Mouse (Mus musculus) liver (tissue): ENCODE data around the gene Rpl7a.

ENCODE experiments used
- DNase-seq: peaks from one replicate; pipeline ENCODE4 v3.0.0-alpha.2; 2020; ENCODE audit warnings: mixed read lengths

Gene Rpl7a

GRCm38 (mm10) chr2:26914148-26914941 is 3.8 kb downstream of the Rpl7a start:
- no peak for DNase-seq

GRCm38 (mm10) chr2:26915927-26916728 is 5.6 kb downstream of the Rpl7a start, which contains the start of the genes Surf2 and Surf1:
TSS of gene Surf2 (plus strand) at chr2:26916367.
TSS of gene Surf1 (minus strand) at chr2:26916530.
- peak; percentile 78 for DNase-seq

DNA sequence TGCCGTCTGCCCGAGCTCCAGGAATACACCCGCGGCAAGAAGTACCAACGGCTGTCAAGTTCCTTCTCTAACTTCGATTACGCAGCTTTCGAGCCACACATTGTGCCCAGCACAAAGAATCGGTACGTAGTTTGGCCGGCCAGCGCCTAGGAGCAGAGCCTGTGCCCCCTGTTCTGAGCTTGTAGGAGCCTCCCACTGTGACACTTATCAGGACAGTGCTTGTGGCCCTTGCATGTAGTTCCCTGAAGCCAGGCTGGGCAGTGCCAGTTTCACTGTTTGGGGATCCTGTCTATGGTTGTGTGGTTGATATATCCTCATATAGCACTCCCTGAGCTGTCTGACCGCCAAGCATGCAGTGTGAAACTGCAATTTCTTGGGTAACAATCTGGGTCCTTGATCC is 6.2 kb downstream of the Rpl7a start:
- no peak for DNase-seq

GRCm38 (mm10) chr2:26919684-26920083 is 9.1 kb downstream of the Rpl7a start:
- no peak for DNase-seq

DNA sequence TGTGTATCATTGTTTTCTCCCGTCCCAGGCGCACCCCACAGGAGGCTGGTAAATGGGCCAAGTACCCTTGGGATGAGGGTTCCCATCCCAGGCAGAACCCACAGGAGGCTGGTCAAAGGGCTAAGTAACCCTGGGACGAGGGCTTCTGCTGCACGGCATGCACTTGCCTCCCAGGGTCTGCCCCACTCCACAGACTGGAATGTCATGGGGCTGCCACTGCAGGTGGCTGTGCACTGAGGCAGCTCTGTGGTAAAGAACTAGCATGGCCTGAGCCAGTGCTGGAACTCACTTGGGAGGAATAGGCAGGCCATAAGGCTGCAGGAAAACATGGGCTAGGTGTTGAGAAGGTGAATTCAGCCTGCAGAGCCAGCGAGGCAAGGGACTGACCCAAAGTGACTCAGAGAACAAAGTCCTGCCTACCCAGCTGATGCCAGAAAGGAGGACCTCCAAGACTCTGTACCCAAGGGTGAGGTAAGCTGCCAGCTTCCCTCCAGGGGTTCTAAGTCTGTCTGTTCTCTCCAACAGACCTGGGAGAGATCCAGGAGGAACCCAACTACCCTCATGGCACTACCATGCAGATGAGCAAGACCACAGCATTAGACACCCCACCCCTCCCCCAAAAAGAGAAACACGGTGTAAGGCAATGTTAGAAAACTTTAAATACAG is 9.8 kb downstream of the Rpl7a start:
- DNase-seq, result no peak

GRCm38 (mm10) chr2:26921784-26922183 is 11.2 kb downstream of the Rpl7a start:
- no peak for DNase-seq

- no peak for DNase-seq
These were observed 17.3 kb downstream of the Rpl7a start for GRCm38 (mm10) chr2:26927745-26928476.

DNA sequence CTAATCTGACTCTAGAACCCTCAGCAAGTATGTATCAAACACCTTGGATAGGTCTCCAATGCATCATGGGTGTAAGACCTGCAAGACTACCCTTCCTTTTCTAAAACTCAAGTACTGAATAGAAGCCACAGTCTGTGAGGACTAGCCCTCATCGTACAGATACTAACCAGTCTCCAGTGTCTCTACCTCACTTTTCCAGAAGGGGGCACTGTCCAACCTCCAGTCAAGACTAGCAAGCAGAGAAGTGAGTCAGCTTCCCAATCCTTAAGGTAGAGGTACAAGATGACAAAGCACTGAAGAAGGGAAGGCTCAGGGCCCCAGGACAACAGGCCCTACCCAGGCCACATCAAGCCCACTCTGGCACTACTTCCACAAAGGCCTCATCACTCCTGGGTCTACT is 19.8 kb downstream of the Rpl7a start:
- DNase-seq, result peak; percentile 78

DNA sequence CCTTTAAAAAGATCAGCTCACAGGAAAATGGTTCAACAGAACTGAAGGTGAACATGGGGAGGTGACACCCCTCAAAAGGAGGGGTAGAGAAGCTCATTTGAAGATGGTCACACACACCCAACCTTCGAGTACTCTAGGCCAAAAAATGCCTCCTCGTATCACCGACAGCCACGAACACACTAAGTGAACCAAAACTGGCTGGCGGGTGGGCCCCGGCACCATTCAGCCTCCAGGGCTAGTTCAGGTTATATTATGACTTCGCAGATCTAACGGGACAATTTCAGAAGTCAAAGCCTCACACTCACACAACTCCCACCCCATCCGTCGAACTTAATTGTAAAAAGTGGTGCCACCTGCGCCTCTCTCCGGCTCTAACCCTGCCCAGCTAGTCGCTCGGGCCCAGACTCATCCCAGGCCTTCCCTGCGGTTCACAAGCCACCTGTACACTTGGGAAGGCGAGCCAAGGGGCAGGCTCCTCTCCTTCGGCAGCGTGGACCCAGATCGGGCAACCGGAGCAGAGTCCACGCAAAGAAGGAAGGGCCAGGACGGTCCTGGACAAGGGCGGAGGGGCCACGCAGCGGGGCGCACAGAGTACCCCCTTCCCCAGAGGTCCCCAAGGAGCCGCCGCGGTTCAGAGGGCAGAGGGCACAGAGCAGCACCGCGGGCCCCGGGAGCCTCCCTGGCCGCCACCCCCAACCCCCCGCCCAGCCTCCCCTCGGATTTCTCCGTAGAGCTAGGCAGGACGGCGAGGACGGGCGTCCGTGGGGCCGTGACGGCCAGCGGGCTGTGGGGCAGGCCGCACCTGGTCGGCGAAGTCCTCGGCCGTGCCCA is 22.1 kb downstream of the Rpl7a start:
- peak; percentile 42 for DNase-seq

- DNase-seq, result peak; percentile 96
These were observed 22.9 kb downstream of the Rpl7a start, which contains the start of the genes Surf4 and Stkld1 for GRCm38 (mm10) chr2:26933304-26934055. TSS of gene Surf4 (minus strand) at chr2:26933928. TSS of gene Stkld1 (plus strand) at chr2:26934047.

GRCm38 (mm10) chr2:26935286-26935685 is 24.7 kb downstream of the Rpl7a start:
- DNase-seq, result no peak

GRCm38 (mm10) chr2:26936425-26936824 is 25.9 kb downstream of the Rpl7a start:
- DNase-seq, result no peak

GRCm38 (mm10) chr2:26941539-26941938 is 31.0 kb downstream of the Rpl7a start:
- DNase-seq, result peak; percentile 31

DNA sequence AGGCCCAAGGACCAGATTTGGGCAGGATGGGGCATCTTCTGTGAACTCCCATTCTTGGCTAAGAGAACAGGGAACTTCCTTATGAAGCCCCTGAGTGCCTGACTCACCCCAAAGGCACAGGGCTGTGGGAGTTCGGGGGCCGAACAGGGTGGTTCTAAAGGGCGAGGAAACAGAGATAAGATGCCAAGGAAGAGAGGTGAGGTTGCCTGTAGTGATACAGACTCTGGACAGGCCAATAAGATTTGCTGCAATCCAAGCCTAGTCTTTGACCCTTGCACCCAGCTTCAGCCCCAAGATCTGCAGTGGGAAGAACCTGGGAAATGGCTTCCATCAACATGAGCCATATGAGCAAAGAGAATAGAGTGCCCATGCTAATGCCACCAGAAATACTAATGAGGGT is 32.7 kb downstream of the Rpl7a start:
- no peak for DNase-seq

DNA sequence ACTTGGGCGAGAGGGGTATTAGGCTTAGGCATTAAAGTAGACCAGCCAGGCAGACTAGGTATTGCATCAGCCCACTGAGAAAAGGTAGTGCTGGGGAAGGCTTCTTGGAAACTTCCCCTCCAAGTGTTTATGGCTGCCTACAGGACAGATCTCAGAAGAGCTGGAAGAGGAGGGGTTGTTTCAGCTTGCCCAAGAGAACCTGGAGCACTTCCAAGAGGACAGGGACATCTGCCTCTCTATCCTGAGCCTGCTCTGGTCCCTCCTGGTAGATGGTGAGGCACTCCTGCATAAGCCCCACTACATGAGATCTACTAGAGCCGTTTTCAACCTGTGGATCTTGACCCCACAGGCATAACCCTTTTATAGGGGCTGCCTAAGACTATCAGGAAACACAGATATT is 39.8 kb downstream of the Rpl7a start:
- no peak for DNase-seq

GRCm38 (mm10) chr2:26951346-26951905 is 40.9 kb downstream of the Rpl7a start:
- DNase-seq, result no peak

GRCm38 (mm10) chr2:26952193-26952592 is 41.6 kb downstream of the Rpl7a start:
- no peak for DNase-seq

DNA sequence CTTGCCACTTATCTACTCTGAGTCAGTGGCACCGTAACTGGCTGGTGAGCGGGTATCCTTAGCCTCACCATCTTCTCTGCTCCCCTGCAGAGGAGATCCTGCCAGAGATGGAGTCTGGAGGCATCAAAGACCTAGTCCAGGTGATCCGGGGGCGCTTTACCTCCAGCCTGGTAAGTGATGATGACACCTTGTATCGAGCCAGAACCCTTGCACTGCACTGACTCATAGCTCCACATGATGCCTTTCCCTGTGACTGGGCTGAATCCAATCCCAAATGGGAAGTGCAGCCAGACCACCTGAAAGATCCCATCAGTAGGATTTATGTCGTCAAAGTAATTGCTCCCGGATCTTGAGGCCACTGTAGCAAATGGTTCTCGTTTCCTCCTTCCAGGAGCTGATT is 42.3 kb downstream of the Rpl7a start:
- no peak for DNase-seq

GRCm38 (mm10) chr2:26954735-26955395 is 44.3 kb downstream of the Rpl7a start:
- DNase-seq, result no peak
